Mouse (Mus musculus) T-helper 17 cell (primary cell): ENCODE data around the gene Bud31.
"Not testable (repeated sequence)": the region's sequence is repeated elsewhere in the genome, so short reads cannot be mapped to it uniquely, and the experiment has no call there.

Experiments used
- in situ Hi-C, 2 experiments: fragments of 300-600 bp; cut with MboI, MseI; formaldehyde crosslinking; loops; 1 replicate in 1 of 2; 2 replicates in 1 of 2; pipeline ENCODE4 v1.15.1; 2025; ENCODE audit warnings: high pct_unique_total_duplicates in 2 of 2

Bud31 gene

GRCm38 (mm10) chr5:145120921-145121320 lies 19.2 kb upstream of the Bud31 start:
- in situ Hi-C loops = loop anchor here in 1 of 2 experiments (25.0 kb wide), 1 partner anchor 1666 kb away; the partner anchor contains the start of gene Usp12

GRCm38 (mm10) chr5:145123396-145123795 lies 16.8 kb upstream of the Bud31 start:
- in situ Hi-C loops = loop anchor here in 1 of 2 experiments (25.0 kb wide), 1 partner anchor 1664 kb away; the partner anchor contains the start of gene Usp12

GRCm38 (mm10) chr5:145126580-145126979 lies 13.6 kb upstream of the Bud31 start:
- in situ Hi-C loops = no loop called here

- in situ Hi-C loops = no loop called here
Measured at GRCm38 (mm10) chr5:145129124-145129523, 11.0 kb upstream of the Bud31 start.

GRCm38 (mm10) chr5:145129773-145130172 lies 10.4 kb upstream of the Bud31 start:
- in situ Hi-C loops = not testable (repeated sequence)

- in situ Hi-C loops = no loop called here
Measured at GRCm38 (mm10) chr5:145130191-145130590, 10.0 kb upstream of the Bud31 start.

GRCm38 (mm10) chr5:145130995-145131394 lies 9.2 kb upstream of the Bud31 start:
- in situ Hi-C loops = no loop called here

- in situ Hi-C loops = not testable (repeated sequence)
Measured at GRCm38 (mm10) chr5:145133275-145133674, 6.9 kb upstream of the Bud31 start.

- in situ Hi-C loops = no loop called here
Measured at GRCm38 (mm10) chr5:145138836-145139235, 1.3 kb upstream of the Bud31 start.

GRCm38 (mm10) chr5:145140611-145141010 lies 449 bp downstream of the Bud31 start:
- in situ Hi-C loops = loop anchor here in 1 of 2 experiments (10.0 kb wide), 1 partner anchor 1416 kb away; no protein-coding TSS in a partner anchor

- in situ Hi-C loops = loop anchor here in 1 of 2 experiments (10.0 kb wide), 1 partner anchor 1423 kb away; no protein-coding TSS in a partner anchor
Measured at GRCm38 (mm10) chr5:145147748-145148147, 7.6 kb downstream of the Bud31 start.

- in situ Hi-C loops = loop anchor here in 1 of 2 experiments (10.0 kb wide), 1 partner anchor 1424 kb away; no protein-coding TSS in a partner anchor
Measured at GRCm38 (mm10) chr5:145149294-145149693, 9.1 kb downstream of the Bud31 start.

- in situ Hi-C loops = no loop called here
Measured at GRCm38 (mm10) chr5:145152690-145153089, 12.5 kb downstream of the Bud31 start.

- in situ Hi-C loops = loop anchor here in 1 of 2 experiments (10.0 kb wide), 1 partner anchor 617 kb away; the partner anchor contains the start of gene Nptx2
Measured at GRCm38 (mm10) chr5:145161361-145161760, 21.2 kb downstream of the Bud31 start.

GRCm38 (mm10) chr5:145164710-145165109 lies 24.5 kb downstream of the Bud31 start:
- in situ Hi-C loops = loop anchor here in 1 of 2 experiments (10.0 kb wide), 1 partner anchor 620 kb away; the partner anchor contains the start of gene Nptx2

- in situ Hi-C loops = loop anchor here in 1 of 2 experiments (10.0 kb wide), 1 partner anchor 620 kb away; the partner anchor contains the start of gene Nptx2
Measured at GRCm38 (mm10) chr5:145165184-145165583, 25.0 kb downstream of the Bud31 start.

GRCm38 (mm10) chr5:145166536-145167305 lies 26.6 kb downstream of the Bud31 start, which contains the start of the genes Ptcd1 and Cpsf4:
Gene Ptcd1 (minus strand): TSS chr5:145167108.
Gene Cpsf4 (plus strand): TSS chr5:145167213.
- in situ Hi-C loops = loop anchor here in 1 of 2 experiments (10.0 kb wide), 1 partner anchor 622 kb away; the partner anchor contains the start of gene Nptx2

GRCm38 (mm10) chr5:145167306-145167661 lies 27.1 kb downstream of the Bud31 start:
- in situ Hi-C loops = loop anchor here in 1 of 2 experiments (10.0 kb wide), 1 partner anchor 622 kb away; the partner anchor contains the start of gene Nptx2

- in situ Hi-C loops = no loop called here
Measured at GRCm38 (mm10) chr5:145178461-145178980, 38.4 kb downstream of the Bud31 start.

GRCm38 (mm10) chr5:145185244-145185643 lies 45.1 kb downstream of the Bud31 start:
- in situ Hi-C loops = loop anchor here in 1 of 2 experiments (10.0 kb wide), 1 partner anchor 1520 kb away; no protein-coding TSS in a partner anchor

GRCm38 (mm10) chr5:145189416-145189815 lies 49.3 kb downstream of the Bud31 start:
- in situ Hi-C loops = loop anchor here in 1 of 2 experiments (10.0 kb wide), 1 partner anchor 1525 kb away; no protein-coding TSS in a partner anchor

GRCm38 (mm10) chr5:145190373-145190772 lies 50.2 kb downstream of the Bud31 start:
- in situ Hi-C loops = no loop called here
